Mouse (Mus musculus): ENCODE measurements around the gene Akirin1.

Gene Akirin1

DNA sequence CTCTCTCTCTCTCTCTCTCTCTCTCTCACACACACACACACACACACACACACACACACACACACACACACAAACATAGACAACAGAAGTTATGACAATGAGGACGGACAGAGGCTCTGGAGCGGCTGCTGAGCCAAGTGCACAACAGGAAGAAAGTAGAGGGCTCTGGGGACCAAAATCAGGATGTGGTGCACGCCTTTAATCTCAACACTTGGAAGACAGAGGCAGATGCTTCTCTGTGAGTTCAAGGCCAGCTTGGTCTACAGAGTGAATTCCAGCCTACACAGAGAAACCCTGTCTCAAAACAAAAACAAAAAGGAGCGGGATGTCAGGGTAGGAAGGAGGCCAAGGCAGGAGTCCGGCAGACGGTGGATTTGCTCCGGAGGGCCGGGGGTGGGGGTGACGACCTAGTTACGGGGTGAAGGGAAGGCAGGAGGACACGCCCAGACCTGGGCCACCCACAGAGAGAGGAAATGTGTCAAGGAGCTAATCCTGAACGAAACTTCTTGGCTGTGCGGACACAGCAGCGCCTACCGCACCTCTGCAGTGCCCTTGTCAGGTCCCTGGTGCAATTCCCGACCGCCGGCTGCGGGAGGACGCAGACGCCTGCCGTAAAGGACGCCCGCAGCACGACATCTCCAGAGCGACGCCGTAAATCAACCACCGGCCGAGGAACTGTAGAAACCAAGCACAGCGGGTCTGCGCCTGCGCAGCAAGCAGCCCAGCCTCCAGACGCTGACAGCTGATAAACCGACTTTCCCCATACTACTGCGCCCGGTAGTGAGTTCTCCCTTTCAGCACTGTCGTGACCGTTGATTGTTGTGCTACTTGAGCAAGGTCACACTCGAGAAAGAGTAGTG lies 32.3 kb downstream of the Akirin1 start, which contains the start of gene Ndufs5:
Gene Ndufs5 (minus strand): TSS at position 629 of the 860 bp plus-strand sequence.
- peak; percentile 98 for DNase-seq

DNA sequence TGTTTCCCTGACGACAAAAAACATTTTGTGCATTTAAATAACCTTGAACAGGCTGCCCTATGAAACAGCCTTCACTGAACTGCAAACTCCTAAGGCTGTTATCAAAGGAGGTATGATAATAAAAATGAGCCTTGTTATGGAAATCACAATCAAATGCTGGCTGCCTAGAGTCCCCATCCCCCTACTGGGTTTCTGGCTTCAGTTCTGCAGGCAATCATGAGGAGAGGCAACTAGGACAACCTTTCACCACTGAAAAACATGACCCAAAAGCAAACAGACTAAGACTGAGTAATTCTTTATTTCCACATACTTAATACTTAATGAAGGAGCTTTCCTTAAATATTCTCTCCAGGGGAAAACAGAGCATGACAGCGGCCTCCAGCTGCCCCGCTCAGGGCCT lies 37.7 kb downstream of the Akirin1 start:
- no peak for DNase-seq

DNA sequence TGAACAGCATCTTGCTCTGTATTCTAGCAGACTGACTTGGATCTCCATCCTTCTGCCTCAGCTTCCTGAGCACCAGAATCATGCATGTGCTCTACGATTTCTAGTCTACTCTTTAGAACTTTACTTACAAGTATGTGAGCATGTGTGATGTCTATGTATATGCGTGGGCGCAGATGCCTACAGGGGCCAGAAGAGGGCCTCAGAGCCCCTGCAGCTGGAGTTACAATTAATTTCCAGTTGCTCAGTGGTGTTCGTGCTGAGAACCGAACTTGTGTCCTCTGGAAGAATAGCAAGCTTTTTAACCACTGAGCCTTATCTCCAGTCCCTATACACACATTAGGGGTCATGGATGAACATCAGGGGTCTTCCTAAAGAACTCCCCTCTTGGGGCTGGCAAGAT lies 42.8 kb downstream of the Akirin1 start:
- no peak for DNase-seq

DNA sequence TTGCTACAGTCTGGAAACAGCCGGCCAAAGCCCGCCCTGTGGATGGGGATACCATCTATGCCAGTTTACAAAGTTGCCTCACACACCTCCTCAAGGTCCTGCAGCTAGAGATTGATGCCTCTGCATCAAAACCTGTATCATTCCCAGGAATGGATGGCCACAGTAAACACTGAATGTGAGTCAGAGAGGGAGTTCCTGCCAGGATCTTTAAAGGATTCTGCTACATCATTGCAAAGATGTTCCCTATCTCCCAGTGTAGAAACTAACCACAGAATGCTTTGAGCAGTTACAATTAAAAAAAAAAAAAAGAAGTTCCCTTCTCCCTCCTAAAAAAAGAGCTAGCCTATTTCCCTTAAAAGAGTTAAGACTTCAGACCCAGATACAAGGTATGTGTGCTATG lies 44.8 kb downstream of the Akirin1 start:
- DNase-seq: no peak

DNA sequence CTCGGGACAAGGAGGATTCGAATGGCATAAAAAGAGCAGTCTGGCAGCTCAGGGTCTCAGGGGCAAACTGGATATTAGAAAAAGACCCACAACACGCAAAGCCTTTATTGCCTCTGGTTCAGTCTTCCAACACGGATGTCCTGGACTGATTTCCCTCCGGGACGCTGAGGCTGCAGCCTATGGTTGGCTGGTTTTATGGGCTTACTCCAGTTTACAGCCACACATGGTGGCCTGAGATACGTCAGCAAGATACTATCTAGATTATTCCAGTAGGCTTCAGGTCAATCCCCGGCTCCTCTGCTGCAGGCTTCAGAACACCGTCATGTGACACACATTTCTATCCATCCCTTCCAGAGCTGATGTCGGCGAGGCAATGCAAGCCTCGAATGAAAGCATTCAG lies 56.8 kb downstream of the Akirin1 start:
- DNase-seq: no peak

DNA sequence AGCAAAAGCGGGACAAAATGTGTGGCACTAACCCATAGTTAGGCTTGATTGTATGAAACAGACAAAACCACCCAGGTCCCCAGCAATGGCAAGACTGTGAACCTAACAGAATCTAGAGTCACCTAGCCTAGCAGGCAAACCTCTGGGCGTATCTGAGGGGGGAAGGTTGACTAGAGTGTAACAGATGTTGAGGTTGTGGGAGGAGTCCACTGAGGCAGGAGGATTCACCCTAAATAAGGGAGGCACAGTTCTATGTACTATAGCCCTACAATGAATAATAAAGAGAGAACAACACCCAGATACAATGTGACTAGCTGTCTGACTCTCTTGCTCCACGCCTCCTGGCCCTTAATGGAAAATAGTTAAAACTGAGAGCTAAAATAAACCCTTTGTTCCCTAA lies 58.1 kb downstream of the Akirin1 start:
- no peak for DNase-seq

DNA sequence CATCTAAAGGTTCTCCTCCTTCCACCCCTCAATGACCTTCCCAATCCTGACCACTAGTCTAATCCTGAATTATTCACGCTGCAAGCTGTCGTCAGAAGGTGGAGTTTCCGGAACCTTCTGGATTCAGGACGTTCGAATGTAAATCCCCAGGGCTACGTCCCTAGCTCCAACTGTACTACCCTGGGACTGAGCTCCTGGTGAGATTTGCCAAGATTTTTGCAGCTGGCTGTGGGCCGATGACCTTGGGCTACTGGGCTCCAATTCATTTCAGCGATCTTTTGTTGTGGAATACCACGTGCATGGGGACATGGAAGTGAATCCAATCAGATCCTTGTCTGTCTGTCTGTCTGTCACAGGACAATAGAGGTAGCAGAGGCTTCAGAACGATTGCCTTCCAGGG lies 59.8 kb downstream of the Akirin1 start:
- no peak for DNase-seq

DNA sequence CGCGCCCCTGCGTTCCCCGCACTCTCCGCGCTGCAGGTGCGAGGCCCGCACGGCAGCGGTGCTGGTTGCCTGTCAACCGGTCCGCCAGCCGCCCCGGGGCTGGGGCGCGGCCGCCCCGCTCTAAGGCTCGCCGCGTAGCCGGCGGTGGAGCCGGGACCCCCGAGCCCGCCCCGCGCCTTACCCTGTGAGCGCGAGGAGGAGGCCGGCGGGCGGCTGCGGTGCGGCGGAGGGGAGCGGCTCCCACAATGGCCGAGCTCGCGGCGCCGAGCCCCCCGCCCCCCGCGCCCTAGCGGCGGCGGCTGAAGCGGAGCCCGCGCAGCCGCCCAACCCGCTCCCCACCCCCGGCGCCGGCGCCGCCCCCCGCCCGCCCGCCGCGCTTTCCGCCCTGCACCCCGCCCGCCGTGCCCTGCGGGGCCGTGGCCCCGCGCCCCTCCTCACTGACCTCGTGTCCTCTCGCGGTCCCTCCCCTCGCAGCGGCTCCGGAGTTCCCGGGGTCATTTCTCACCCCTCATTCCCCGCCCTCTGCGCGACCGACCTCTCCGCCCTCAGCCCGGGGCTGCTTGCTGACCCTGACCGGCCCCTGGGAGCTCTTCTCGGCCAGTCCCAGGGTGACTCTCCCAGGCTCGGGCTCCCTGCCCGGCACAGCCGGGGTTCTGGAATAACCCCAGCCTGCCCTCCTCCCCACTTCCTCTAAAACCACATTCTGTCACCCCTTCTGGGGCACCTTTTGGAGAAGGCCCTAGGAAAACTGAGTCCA lies 62.9 kb downstream of the Akirin1 start:
- DNase-seq: peak; percentile 76

DNA sequence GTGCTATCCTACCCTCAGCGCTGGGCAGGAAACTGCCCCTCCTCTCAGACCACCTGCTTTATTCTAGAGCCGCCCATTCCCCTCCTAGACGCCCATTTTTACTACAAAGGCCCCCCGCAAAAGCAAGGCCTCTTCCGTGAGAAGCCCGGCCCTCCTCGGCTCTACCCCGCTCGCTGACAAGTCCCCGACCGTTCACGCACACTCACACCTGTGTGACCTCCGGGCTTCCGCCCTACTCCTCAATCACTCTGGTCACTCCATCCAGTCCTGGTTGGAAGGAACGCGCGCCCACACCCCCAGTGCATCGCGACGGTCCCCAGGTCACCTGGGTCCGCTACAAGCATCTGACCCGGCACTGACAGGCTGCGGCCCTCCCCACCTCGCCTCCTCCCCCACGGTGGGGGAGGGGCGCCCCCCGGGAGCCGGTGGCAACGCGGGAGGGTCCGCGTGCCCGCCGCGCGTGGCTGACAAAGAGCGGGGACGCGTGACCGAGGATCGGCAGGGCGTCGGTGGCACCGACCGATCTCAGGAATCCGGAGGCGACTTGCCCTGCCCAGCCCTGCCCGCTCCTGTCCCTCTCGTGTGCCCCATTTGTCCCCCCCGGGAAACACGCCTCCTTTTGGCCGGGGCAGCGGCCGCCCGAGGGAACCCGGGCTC lies 63.6 kb downstream of the Akirin1 start:
- DNase-seq: peak; percentile 25

DNA sequence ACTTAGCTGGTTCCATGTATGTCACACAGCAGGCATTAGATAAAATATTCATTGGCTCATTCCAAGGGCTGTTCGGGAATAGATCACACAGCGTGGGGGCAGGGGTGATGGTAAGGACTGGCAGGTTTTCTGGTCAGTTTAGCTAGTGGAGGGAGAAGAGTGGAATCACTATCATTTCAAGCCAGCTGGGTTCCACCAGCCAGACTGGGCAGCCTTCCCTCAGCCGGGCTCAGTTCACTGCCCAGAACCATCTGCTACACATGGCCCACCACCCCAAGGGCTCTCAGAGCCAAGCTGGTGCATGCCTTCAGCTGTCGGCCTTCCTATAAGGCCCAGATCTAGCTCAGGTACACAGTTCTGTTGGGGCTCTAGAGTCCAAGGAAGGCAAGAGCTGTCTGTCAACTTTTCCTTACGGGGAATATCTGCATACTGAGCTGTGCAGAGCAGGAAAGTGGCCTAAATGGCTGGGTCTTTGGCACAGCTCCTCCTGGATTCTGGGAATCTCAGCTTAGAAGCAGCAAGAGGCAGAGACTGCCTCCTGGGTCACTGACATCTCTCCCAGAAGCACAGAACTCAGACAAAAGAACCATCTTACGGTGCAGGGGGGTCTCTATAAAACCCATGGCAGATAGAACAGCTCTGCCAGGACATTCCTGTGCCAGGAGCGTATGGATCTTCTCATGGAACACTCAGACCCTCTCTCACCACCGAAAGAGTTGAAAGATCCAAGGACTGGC lies 64.5 kb downstream of the Akirin1 start:
- no peak for DNase-seq

DNA sequence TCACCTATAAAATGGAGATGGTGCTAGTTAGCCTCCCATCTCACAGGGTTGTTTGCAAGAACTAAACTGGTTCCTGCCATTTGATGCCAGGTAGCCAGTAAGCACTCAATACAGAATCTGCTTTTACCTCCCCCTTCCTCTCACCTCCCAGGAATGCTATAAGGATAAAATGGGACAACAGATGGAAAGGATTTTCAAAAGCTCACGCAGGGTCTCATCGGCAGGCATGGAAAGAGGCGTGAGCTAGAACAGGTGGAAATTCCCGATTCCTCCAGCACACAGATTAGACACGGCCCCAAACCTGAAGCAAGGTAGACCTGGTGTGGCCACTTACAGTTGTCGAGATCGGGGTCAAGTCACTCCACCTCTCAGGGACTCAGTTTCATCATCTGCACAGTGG lies 65.1 kb downstream of the Akirin1 start:
- no peak for DNase-seq
